Mouse (Mus musculus) brain, embryonic 18.5 days (tissue): ENCODE results near the gene Chst11.
"Not testable (repeated sequence)": the region's sequence is repeated elsewhere in the genome, so short reads cannot be mapped to it uniquely, and the experiment has no call there.

Experiments used
- DNase-seq: peaks from one replicate; pipeline ENCODE4 v3.0.0-alpha.2; 2012; ENCODE audit warnings: low read depth, low spot score

The Chst11 gene

GRCm38 (mm10) chr10:83108946-83109345 is 123.6 kb downstream of the Chst11 start:
- no peak for DNase-seq

- DNase-seq = no peak
These were observed 125.7 kb downstream of the Chst11 start for GRCm38 (mm10) chr10:83111046-83111445.

- no peak for DNase-seq
These were observed 127.0 kb downstream of the Chst11 start for GRCm38 (mm10) chr10:83112345-83112744.

- no peak for DNase-seq
These were observed 129.3 kb downstream of the Chst11 start for GRCm38 (mm10) chr10:83114564-83114963.

- no peak for DNase-seq
These were observed 131.6 kb downstream of the Chst11 start for GRCm38 (mm10) chr10:83116889-83117288.

GRCm38 (mm10) chr10:83117851-83118250 is 132.6 kb downstream of the Chst11 start:
- DNase-seq = no peak

- DNase-seq = no peak
These were observed 133.3 kb downstream of the Chst11 start for GRCm38 (mm10) chr10:83118613-83119012.

- no peak for DNase-seq
These were observed 133.7 kb downstream of the Chst11 start for GRCm38 (mm10) chr10:83119016-83119415.

- not testable (repeated sequence) for DNase-seq
These were observed 134.2 kb downstream of the Chst11 start for GRCm38 (mm10) chr10:83119461-83119860.

GRCm38 (mm10) chr10:83119909-83120308 is 134.6 kb downstream of the Chst11 start:
- DNase-seq = no peak

GRCm38 (mm10) chr10:83120938-83121337 is 135.6 kb downstream of the Chst11 start:
- DNase-seq = no peak

- no peak for DNase-seq
These were observed 139.3 kb downstream of the Chst11 start for GRCm38 (mm10) chr10:83124560-83124959.

- no peak for DNase-seq
These were observed 141.1 kb downstream of the Chst11 start for GRCm38 (mm10) chr10:83126447-83126846.

GRCm38 (mm10) chr10:83128435-83128834 is 143.1 kb downstream of the Chst11 start:
- no peak for DNase-seq

- no peak for DNase-seq
These were observed 144.4 kb downstream of the Chst11 start for GRCm38 (mm10) chr10:83129624-83130218.

GRCm38 (mm10) chr10:83130611-83131010 is 145.3 kb downstream of the Chst11 start:
- no peak for DNase-seq

- no peak for DNase-seq
These were observed 146.6 kb downstream of the Chst11 start for GRCm38 (mm10) chr10:83131884-83132283.

- no peak for DNase-seq
These were observed 148.7 kb downstream of the Chst11 start for GRCm38 (mm10) chr10:83133866-83134570.

- no peak for DNase-seq
These were observed 149.6 kb downstream of the Chst11 start for GRCm38 (mm10) chr10:83134896-83135295.

GRCm38 (mm10) chr10:83135963-83136362 is 150.7 kb downstream of the Chst11 start:
- DNase-seq = no peak

GRCm38 (mm10) chr10:83137103-83137502 is 151.8 kb downstream of the Chst11 start:
- DNase-seq = no peak

GRCm38 (mm10) chr10:83139276-83139675 is 154.0 kb downstream of the Chst11 start:
- no peak for DNase-seq

- no peak for DNase-seq
These were observed 155.1 kb downstream of the Chst11 start for GRCm38 (mm10) chr10:83140258-83140936.
